Mouse (Mus musculus): Measurements from ENCODE around the gene Cpne8. TPM values are rescaled to one million over a fixed set of nuclear protein-coding genes. Genes with fewer than 3 reads are reported as not detected.

The Cpne8 gene
- 40.4 and 55.2 TPM in 2 replicates for polyA plus RNA-seq (2015; fragmentation: Nextera tagmentation; extraction: Ambion mirVana)

DNA sequence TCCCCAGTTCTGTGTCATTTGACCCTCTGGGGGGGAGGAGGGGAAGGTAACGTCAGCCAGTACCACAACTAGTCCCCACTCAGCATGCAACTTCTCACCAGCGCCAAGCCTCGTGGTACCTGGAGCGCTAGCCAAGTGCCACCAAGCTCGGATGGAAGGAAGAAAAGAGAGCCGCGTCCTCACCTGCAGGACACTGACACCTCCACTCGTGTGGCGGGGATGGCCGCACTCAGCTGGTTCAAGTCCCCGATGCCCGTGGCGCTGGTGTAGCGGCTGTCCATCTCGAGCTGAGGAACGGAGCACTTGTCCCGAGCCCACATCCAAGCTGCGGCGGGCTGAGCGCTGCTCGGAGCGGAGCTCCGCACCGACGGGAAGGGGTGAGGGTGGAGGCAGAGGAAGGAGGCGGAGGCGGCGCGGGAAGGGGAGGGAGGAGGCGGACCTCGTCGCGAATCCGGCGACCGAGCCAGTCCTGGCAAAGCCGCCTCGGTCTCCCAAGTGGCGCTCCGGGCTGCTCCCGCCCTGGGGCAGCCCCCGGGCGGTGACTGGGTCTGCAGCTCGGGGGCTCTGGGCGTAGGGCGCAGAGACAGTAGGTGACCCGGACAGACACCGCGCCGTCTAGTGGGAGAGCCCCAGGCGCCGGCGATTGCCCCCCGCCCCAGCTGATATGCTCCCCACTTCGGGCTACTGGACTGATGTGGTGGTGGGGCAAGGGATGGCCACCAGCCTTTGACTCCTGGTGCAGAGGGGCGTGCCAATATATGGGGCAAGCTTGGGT is at the start of gene Cpne8:
TSS of gene Cpne8 (minus strand) at position 448 of the 775 bp plus-strand sequence.
- H3K4me1 ChIP-seq (replicated peaks; ENCODE audit: control insufficient read depth, insufficient read depth, low read length) = no peaks in the 10 kb centered on the region
- H3K27ac ChIP-seq (ENCODE audit: low read depth, low read length) = peak within 1 kb of the TSS; percentile 71
- H3K4me3 ChIP-seq (ENCODE audit: low read depth, low read length) = peak within 1 kb of the TSS; percentile 72
- H3K36me3 ChIP-seq (ENCODE audit: control insufficient read depth, insufficient read depth) = no peaks in the 10 kb centered on the region
- TF ChIP-seq CTCF (IDR thresholded peaks at IDR 0.05; ENCODE audit: low read depth) = no peak
- H3K9me3 ChIP-seq (ENCODE audit: control insufficient read depth) = no peaks in the 10 kb centered on the region
- H3K27me3 ChIP-seq (replicated peaks; ENCODE audit: control insufficient read depth, insufficient read depth, low read length) = no peaks in the 10 kb centered on the region
- H3K9ac ChIP-seq (ENCODE audit: low read depth, low read length) = peak within 1 kb of the TSS; percentile 64
- under 1% methylated on average over 52 of the region's 56 CpGs for WGBS
- peak within 1 kb of the TSS; percentile 99 for H3K4me2 ChIP-seq (replicated peaks; ENCODE audit: low read depth)
- ATAC-seq = peak; percentile 74

- Histone ChIP-seq H3K4me3 (ENCODE audit: low read depth, low read length) (no peak overlapping the region), H3K9ac (ENCODE audit: low read depth, low read length) (no peak overlapping the region), H3K27ac (ENCODE audit: low read depth, low read length) (no peak overlapping the region), H3K36me3 (ENCODE audit: control insufficient read depth, insufficient read depth) (no peaks in the 10 kb centered on the region), H3K4me1 (replicated peaks; ENCODE audit: control insufficient read depth, insufficient read depth, low read length) (no peaks in the 10 kb centered on the region), H3K4me2 (replicated peaks; ENCODE audit: low read depth) (no peak overlapping the region), H3K27me3 (replicated peaks; ENCODE audit: control insufficient read depth, insufficient read depth, low read length) (no peaks in the 10 kb centered on the region), H3K9me3 (ENCODE audit: control insufficient read depth) (no peaks in the 10 kb centered on the region)
- ATAC-seq = 0 out of 2 replicates have a peak, but pooled peaks have one; percentile 33
- 40% methylated on average over 4 of the region's 4 CpGs for WGBS
- TF ChIP-seq CTCF (IDR thresholded peaks at IDR 0.05; ENCODE audit: low read depth) = no peak
These were observed 38.5 kb upstream of the Cpne8 start for GRCm38 (mm10) chr15:90717717-90718116.

DNA sequence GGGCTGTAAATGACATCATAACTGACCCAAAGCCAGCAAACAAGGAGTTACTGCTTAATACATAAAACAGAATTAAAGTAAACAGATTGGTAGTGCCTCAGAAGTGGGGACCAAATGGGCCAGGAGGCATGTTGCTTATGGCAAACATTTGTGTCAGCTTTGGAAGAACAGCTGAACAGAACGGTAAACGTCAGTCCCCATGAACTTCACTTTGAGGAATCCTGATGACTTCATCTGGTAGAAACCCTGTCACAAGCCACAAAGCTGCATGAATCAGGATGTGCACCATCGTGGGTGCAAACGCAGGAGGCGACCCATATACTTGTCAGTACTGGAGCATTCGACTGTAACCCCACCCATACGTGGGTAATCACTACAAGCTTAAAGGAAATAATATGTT is 30.1 kb upstream of the Cpne8 start:
- no peaks in the 10 kb centered on the region for H3K36me3 ChIP-seq (ENCODE audit: control insufficient read depth, insufficient read depth)
- H3K4me2 ChIP-seq (replicated peaks; ENCODE audit: low read depth) = no peak overlapping the region
- H3K9ac ChIP-seq (ENCODE audit: low read depth, low read length) = no peak overlapping the region
- H3K27me3 ChIP-seq (replicated peaks; ENCODE audit: control insufficient read depth, insufficient read depth, low read length) = no peaks in the 10 kb centered on the region
- ATAC-seq = no peak
- TF ChIP-seq CTCF (IDR thresholded peaks at IDR 0.05; ENCODE audit: low read depth) = no peak
- WGBS = 76% methylated on average over 7 of the region's 7 CpGs
- H3K9me3 ChIP-seq (ENCODE audit: control insufficient read depth) = no peaks in the 10 kb centered on the region
- H3K4me3 ChIP-seq (ENCODE audit: low read depth, low read length) = no peak overlapping the region
- H3K27ac ChIP-seq (ENCODE audit: low read depth, low read length) = no peak overlapping the region
- no peaks in the 10 kb centered on the region for H3K4me1 ChIP-seq (replicated peaks; ENCODE audit: control insufficient read depth, insufficient read depth, low read length)

GRCm38 (mm10) chr15:90704314-90704713 is 25.1 kb upstream of the Cpne8 start:
- Histone ChIP-seq H3K27ac (ENCODE audit: low read depth, low read length) (no peak overlapping the region), H3K36me3 (ENCODE audit: control insufficient read depth, insufficient read depth) (no peaks in the 10 kb centered on the region), H3K9me3 (ENCODE audit: control insufficient read depth) (no peaks in the 10 kb centered on the region), H3K4me3 (ENCODE audit: low read depth, low read length) (no peak overlapping the region), H3K9ac (ENCODE audit: low read depth, low read length) (no peak overlapping the region), H3K27me3 (replicated peaks; ENCODE audit: control insufficient read depth, insufficient read depth, low read length) (no peaks in the 10 kb centered on the region), H3K4me2 (replicated peaks; ENCODE audit: low read depth) (no peak overlapping the region), H3K4me1 (replicated peaks; ENCODE audit: control insufficient read depth, insufficient read depth, low read length) (no peaks in the 10 kb centered on the region)
- no peak for ATAC-seq
- TF ChIP-seq CTCF (IDR thresholded peaks at IDR 0.05; ENCODE audit: low read depth) = no peak
- WGBS = 50% methylated on average over 5 of the region's 5 CpGs

- H3K27me3 ChIP-seq (replicated peaks; ENCODE audit: control insufficient read depth, insufficient read depth, low read length) = no peaks in the 10 kb centered on the region
- H3K27ac ChIP-seq (ENCODE audit: low read depth, low read length) = no peak overlapping the region
- WGBS = 51% methylated on average over 11 of the region's 11 CpGs
- no peaks in the 10 kb centered on the region for H3K9me3 ChIP-seq (ENCODE audit: control insufficient read depth)
- no peak for TF ChIP-seq CTCF (IDR thresholded peaks at IDR 0.05; ENCODE audit: low read depth)
- H3K4me1 ChIP-seq (replicated peaks; ENCODE audit: control insufficient read depth, insufficient read depth, low read length) = no peaks in the 10 kb centered on the region
- H3K4me3 ChIP-seq (ENCODE audit: low read depth, low read length) = no peak overlapping the region
- no peak for ATAC-seq
- no peak overlapping the region for H3K9ac ChIP-seq (ENCODE audit: low read depth, low read length)
- no peak overlapping the region for H3K4me2 ChIP-seq (replicated peaks; ENCODE audit: low read depth)
- no peaks in the 10 kb centered on the region for H3K36me3 ChIP-seq (ENCODE audit: control insufficient read depth, insufficient read depth)
These were observed 24.4 kb upstream of the Cpne8 start for GRCm38 (mm10) chr15:90703502-90704232.

- no peak for ATAC-seq
These were observed 7.5 kb upstream of the Cpne8 start for GRCm38 (mm10) chr15:90686770-90687169.

More at GRCm38 (mm10) chr15:90686770-90687169, 7.5 kb upstream of the Cpne8 start:
- no peak overlapping the region for H3K4me3 ChIP-seq (ENCODE audit: low read depth, low read length)
- H3K9ac ChIP-seq (ENCODE audit: low read depth, low read length) = no peak overlapping the region
- H3K4me1 ChIP-seq (replicated peaks; ENCODE audit: control insufficient read depth, insufficient read depth, low read length) = no peaks in the 10 kb centered on the region
- TF ChIP-seq CTCF (IDR thresholded peaks at IDR 0.05; ENCODE audit: low read depth) = 0 out of 2 replicates have a peak, but pooled peaks have one; percentile 7
- H3K9me3 ChIP-seq (ENCODE audit: control insufficient read depth) = no peaks in the 10 kb centered on the region
- no peaks in the 10 kb centered on the region for H3K27me3 ChIP-seq (replicated peaks; ENCODE audit: control insufficient read depth, insufficient read depth, low read length)
- H3K36me3 ChIP-seq (ENCODE audit: control insufficient read depth, insufficient read depth) = no peaks in the 10 kb centered on the region
- no peak overlapping the region for H3K27ac ChIP-seq (ENCODE audit: low read depth, low read length)
- WGBS = 71% methylated on average over 6 of the region's 6 CpGs
- H3K4me2 ChIP-seq (replicated peaks; ENCODE audit: low read depth) = no peak overlapping the region

Measured in intestine, postnatal 0 days (tissue).